Mouse (Mus musculus): Measurements from ENCODE around the gene Cep135. TPM values are rescaled to one million over a fixed set of nuclear protein-coding genes. Genes with fewer than 3 reads are reported as not detected.

Cep135 gene
- total RNA-seq, 1 experiment, result 8.8 TPM

- Histone ChIP-seq H3K9ac (ENCODE audit: insufficient read depth, low read depth, low read length, poor library complexity, severe bottlenecking) (no peak overlapping the region), H3K9me3 (ENCODE audit: control insufficient read depth, insufficient read depth, low read depth, low read length) (no peaks in the 10 kb centered on the region), H3K36me3 (ENCODE audit: control insufficient read depth, insufficient read depth, low read length, poor library complexity, severe bottlenecking) (no peaks in the 10 kb centered on the region), H3K27ac (ENCODE audit: insufficient read depth, low read depth, low read length, poor library complexity, severe bottlenecking) (no peak overlapping the region), H3K4me1 (ENCODE audit: control insufficient read depth in 2 of 2, insufficient read depth in 2 of 2, low read length in 2 of 2, poor library complexity in 1 of 2) (no peaks in the 10 kb centered on the region), H3K4me3 (ENCODE audit: insufficient read depth in 1 of 2, low read depth in 1 of 2, low read length in 2 of 2, poor library complexity in 1 of 2, severe bottlenecking in 1 of 2) (no peak overlapping the region)
- in situ Hi-C loops (cut with MboI; ENCODE audit: low sequenced_read_pairs in 2 of 2, unreplicated experiment in 2 of 2), result no loop called here
- DNase-seq (ENCODE audit: low read depth, low spot score), result no peak
- TF ChIP-seq ZC3H11A (IDR thresholded peaks at IDR 0.05; ENCODE audit: borderline replicate concordance, low read depth, low read length) (no peak), MAFK (IDR thresholded peaks at IDR 0.05; ENCODE audit: insufficient read depth, low read depth, low read length) (no peak), ZNF384 (IDR thresholded peaks at IDR 0.05; ENCODE audit: low read depth, low read length) (no peak), CHD2 (IDR thresholded peaks at IDR 0.05; ENCODE audit: low read depth, low read length) (no peak), HCFC1 (IDR thresholded peaks at IDR 0.05; ENCODE audit: borderline replicate concordance, insufficient read depth, low read length) (no peak)
Observed at GRCm38 (mm10) chr5:76691706-76692424, 103.4 kb downstream of the Cep135 start.

Other genes starting within 250 kb of the Cep135 start
- 0.54 and 0.79 TPM in 2 replicates for gene Nmu, start 224.9 kb upstream of the Cep135 start, total RNA-seq (2012; rRNA removed)
- gene Gm7271, start 104.7 kb upstream of the Cep135 start, total RNA-seq (2012; rRNA removed), result not detected in 2 replicates
- gene Exoc1, start 59.4 kb upstream of the Cep135 start, total RNA-seq (2012; rRNA removed), result 58.1 and 74.3 TPM in 2 replicates
- gene C530008M17Rik, start 67.8 kb downstream of the Cep135 start, total RNA-seq (2012; rRNA removed), result 1.1 and 1.4 TPM in 2 replicates